Mouse (Mus musculus) testis, adult 2 months (tissue): ENCODE results near the gene D430041D05Rik.

Experiments used
- CTCF ChIP-seq: fragments of 200-500 bp; IDR thresholded peaks from 2 replicates; pipeline ENCODE4 v1.5.1; 2012; ENCODE audit warnings: low read depth, mild to moderate bottlenecking, inconsistent platforms, low read length, moderate library complexity; ENCODE audit not compliant: control insufficient read depth, insufficient read depth, insufficient replicate concordance
- POLR2A ChIP-seq: fragments of 200-500 bp; IDR thresholded peaks from 2 replicates; pipeline ENCODE4 v1.6.1; 2012; ENCODE audit warnings: low read depth, mild to moderate bottlenecking, inconsistent platforms, low read length, moderate library complexity; ENCODE audit not compliant: control insufficient read depth

GRCm38 (mm10) chr2:104395961-104396360, 14.9 kb downstream of the D430041D05Rik start:
- TF ChIP-seq CTCF (no peak), POLR2A (no peak)
